Mouse (Mus musculus): Measurements from ENCODE around the gene Map6.

Gene Map6

GRCm38 (mm10) chr7:99267897-99268505 lies 754 bp downstream of the Map6 start:
- DNase-seq: peak in 1 of 2 experiments; percentile 23

GRCm38 (mm10) chr7:99268506-99268900 lies 1.3 kb downstream of the Map6 start:
- DNase-seq: no peak

GRCm38 (mm10) chr7:99268951-99269945 lies 2.0 kb downstream of the Map6 start:
- DNase-seq: no peak

GRCm38 (mm10) chr7:99271630-99272029 lies 4.4 kb downstream of the Map6 start:
- DNase-seq: no peak

GRCm38 (mm10) chr7:99275131-99275530 lies 7.9 kb downstream of the Map6 start:
- no peak for DNase-seq

- no peak for DNase-seq
Measured at GRCm38 (mm10) chr7:99276679-99277078, 9.4 kb downstream of the Map6 start.

GRCm38 (mm10) chr7:99278309-99278708 lies 11.1 kb downstream of the Map6 start:
- DNase-seq: no peak

- DNase-seq: no peak
Measured at GRCm38 (mm10) chr7:99279586-99279985, 12.3 kb downstream of the Map6 start.

- no peak for DNase-seq
Measured at GRCm38 (mm10) chr7:99287287-99287686, 20.0 kb downstream of the Map6 start.

- DNase-seq: peak in 1 of 2 experiments; percentile 16
Measured at GRCm38 (mm10) chr7:99290008-99290407, 22.8 kb downstream of the Map6 start.

- no peak for DNase-seq
Measured at GRCm38 (mm10) chr7:99290925-99291324, 23.7 kb downstream of the Map6 start.

- DNase-seq: no peak
Measured at GRCm38 (mm10) chr7:99294198-99294780, 27.0 kb downstream of the Map6 start.

- no peak for DNase-seq
Measured at GRCm38 (mm10) chr7:99295104-99295503, 27.9 kb downstream of the Map6 start.

- DNase-seq: no peak
Measured at GRCm38 (mm10) chr7:99300650-99301175, 33.5 kb downstream of the Map6 start.

GRCm38 (mm10) chr7:99304029-99304428 lies 36.8 kb downstream of the Map6 start:
- DNase-seq: no peak

GRCm38 (mm10) chr7:99304949-99305372 lies 37.7 kb downstream of the Map6 start:
- no peak for DNase-seq

- DNase-seq: no peak
Measured at GRCm38 (mm10) chr7:99305688-99306087, 38.4 kb downstream of the Map6 start.

GRCm38 (mm10) chr7:99306640-99307039 lies 39.4 kb downstream of the Map6 start:
- DNase-seq: no peak

GRCm38 (mm10) chr7:99311433-99311832 lies 44.2 kb downstream of the Map6 start:
- no peak for DNase-seq

- DNase-seq: no peak
Measured at GRCm38 (mm10) chr7:99312058-99312457, 44.8 kb downstream of the Map6 start.

- DNase-seq: no peak
Measured at GRCm38 (mm10) chr7:99312671-99313143, 45.5 kb downstream of the Map6 start.

GRCm38 (mm10) chr7:99313253-99313652 lies 46.0 kb downstream of the Map6 start:
- DNase-seq: no peak

GRCm38 (mm10) chr7:99314565-99314964 lies 47.3 kb downstream of the Map6 start:
- DNase-seq: no peak

Measured in thymus, postnatal 36 days (tissue).